8 mouse cellular contexts compared by ENCODE assay signal in genomic region chr4:148952328-148953222, GRCm38 (mm10).
A peak's percentile ranks its signal among the peaks of the same experiment; 100 is the strongest.
DNase-seq lines count a peak whose midpoint lies in the region; ATAC-seq and TF ChIP-seq lines count a peak whose summit lies in the region.

No protein-coding gene starts in this region.

- no peak for DNase-seq in gastrocnemius, adult 2 months
- DNase-seq in gastrocnemius, postnatal 4 days (ENCODE audit: low spot score in 2 of 2): no peak
- no peak for DNase-seq in liver, embryonic 13.5 days
- DNase-seq in right cerebral cortex, postnatal 36 days (ENCODE audit: low spot score in 2 of 2): peak; percentile 16 to 46
- DNase-seq in urinary bladder, postnatal 10 days (ENCODE audit: low spot score): no peak
- DNase-seq in kidney, adult 11 months: no peak

- H3K27me3 ChIP-seq in megakaryocyte, embryonic 14.5 days (replicated peaks): peaks cover 65% of the 10 kb centered on the region
- peaks cover 56% of the 10 kb centered on the region for H3K27me3 ChIP-seq in liver, embryonic 13.5 days

- H3K4me3 ChIP-seq in gastrocnemius, adult 2 months: peak overlapping the region; percentile 34
- peak overlapping the region; percentile 54 for H3K4me3 ChIP-seq in megakaryocyte, embryonic 14.5 days (replicated peaks)
- H3K4me3 ChIP-seq in liver, embryonic 13.5 days (replicated peaks): peak overlapping the region; percentile 40

- no peaks in the 10 kb centered on the region for H3K9me3 ChIP-seq in megakaryocyte, embryonic 14.5 days
- no peaks in the 10 kb centered on the region for H3K9me3 ChIP-seq in liver, embryonic 13.5 days (replicated peaks)

- 4% methylated on average over 69 of the region's 69 CpGs for WGBS in liver, embryonic 13.5 days (ENCODE audit: insufficient replicate concordance)

- no peak overlapping the region for H3K9ac ChIP-seq in liver, embryonic 13.5 days

- H3K4me2 ChIP-seq in liver, embryonic 13.5 days: peak overlapping the region; percentile 63

- TF ChIP-seq CTCF in gastrocnemius, adult 2 months (IDR thresholded peaks at IDR 0.05): no peak

- no peaks in the 10 kb centered on the region for H3K36me3 ChIP-seq in megakaryocyte, embryonic 14.5 days (replicated peaks; ENCODE audit: low read length)
- H3K36me3 ChIP-seq in liver, embryonic 13.5 days: no peaks in the 10 kb centered on the region

- H3K27ac ChIP-seq in gastrocnemius, adult 2 months: no peak overlapping the region
- no peak overlapping the region for H3K27ac ChIP-seq in liver, embryonic 13.5 days

- intact Hi-C loops in gastrocnemius, adult 2 months (cut with DNase I): no loop called here

- no peak for ATAC-seq in megakaryocyte, adult 5-6 weeks (ENCODE audit: poor library complexity, severe bottlenecking)
- ATAC-seq in liver, embryonic 13.5 days (ENCODE audit: low read depth): no peak

- H3K4me1 ChIP-seq in megakaryocyte, embryonic 14.5 days: peaks cover 15% of the 10 kb centered on the region
- H3K4me1 ChIP-seq in liver, embryonic 13.5 days (replicated peaks): peaks cover 18% of the 10 kb centered on the region

Comparison
In these comparisons a context has a peak if more than half of its experiments do, and no peak if none do; other contexts are left out.
1. DNase-seq: peak in right cerebral cortex, postnatal 36 days (2 of 2); none in gastrocnemius, adult 2 months (single experiment), gastrocnemius, postnatal 4 days (0 of 2), liver, embryonic 13.5 days (single experiment), urinary bladder, postnatal 10 days (single experiment) and kidney, adult 11 months (single experiment).
2. Peak in every context shown above with its lines, with median percentiles within 50 percentile points of each other: H3K4me3 ChIP-seq.